Mouse (Mus musculus) CH12.LX (cell line): Measurements from ENCODE around the gene Tmem8b. TPM values are rescaled to one million over a fixed set of nuclear protein-coding genes. Genes with fewer than 3 reads are reported as not detected.

Experiments
- DNase-seq: peaks from one replicate; pipeline ENCODE4 v3.0.0-alpha.2; 2013; ENCODE audit errors: extremely low read depth
- H3K27ac ChIP-seq: 2 replicates; pipeline ENCODE4 v1.5.1; 2012; ENCODE audit warnings: low read depth, mild to moderate bottlenecking, control low read depth, moderate library complexity; ENCODE audit not compliant: insufficient read depth
- H3K27me3 ChIP-seq: replicated peaks from 2 replicates; pipeline ENCODE3; 2012; ENCODE audit warnings: inconsistent platforms
- H3K36me3 ChIP-seq, 2 experiments: replicated peaks in 1 of 2; 2 replicates each; pipeline versions ENCODE3 to v1.6.1; 2012; ENCODE audit warnings: inconsistent platforms in 1 of 2, low read length in 1 of 2, mild to moderate bottlenecking in 1 of 2, mixed read lengths in 1 of 2, moderate library complexity in 1 of 2; ENCODE audit not compliant: control insufficient read depth in 1 of 2, insufficient read depth in 1 of 2
- H3K4me1 ChIP-seq, 2 experiments: 2 replicates each; pipeline ENCODE4 v1.6.1; 2012; ENCODE audit warnings: inconsistent platforms in 1 of 2, moderate library complexity in 1 of 2; ENCODE audit not compliant: insufficient read depth in 2 of 2, control insufficient read depth in 1 of 2
- H3K4me2 ChIP-seq: 2 replicates; pipeline ENCODE4 v1.6.1; 2012; ENCODE audit warnings: low read depth, mild to moderate bottlenecking, control low read depth; ENCODE audit not compliant: poor library complexity, insufficient read depth, severe bottlenecking
- H3K4me3 ChIP-seq, 3 experiments: fragments of 150-350 bp in 1 of 3; sonication (generic) in 1 of 3; replicated peaks in 1 of 3; 2 replicates each; pipeline versions ENCODE3 to v1.5.1; 2011 to 2012; ENCODE audit warnings: low read depth in 2 of 3, low read length in 2 of 3, mild to moderate bottlenecking in 2 of 3, moderate library complexity in 2 of 3, control low read depth in 1 of 3, improper control_type of control experiment in 1 of 3, inconsistent platforms in 1 of 3, mixed read lengths in 1 of 3; ENCODE audit not compliant: poor library complexity in 1 of 3
- H3K79me2 ChIP-seq: replicated peaks from 2 replicates; pipeline ENCODE4 v1.6.1; 2012; ENCODE audit warnings: mild to moderate bottlenecking, moderate library complexity; ENCODE audit not compliant: control insufficient read depth, poor library complexity, insufficient read depth, severe bottlenecking; ENCODE audit errors: extremely low read depth
- H3K9ac ChIP-seq: 2 replicates; pipeline ENCODE4 v1.6.1; 2012; ENCODE audit warnings: low read depth, mild to moderate bottlenecking, control low read depth, moderate library complexity; ENCODE audit not compliant: insufficient read depth
- H3K9me3 ChIP-seq: replicated peaks from 2 replicates; pipeline ENCODE3; 2012; ENCODE audit warnings: low read length, inconsistent platforms, mixed read lengths
- BHLHE40 ChIP-seq: IDR thresholded peaks from 2 replicates; pipeline ENCODE4 v1.6.1; 2011; ENCODE audit warnings: mild to moderate bottlenecking, low read depth, low read length, improper control_type of control experiment
- CTCF ChIP-seq, 2 experiments: IDR thresholded peaks in 1 of 2; conservative IDR thresholded peaks in 1 of 2; 2 replicates each; pipeline ENCODE4 v1.5.1; 2011 to 2012; ENCODE audit warnings: low read depth in 2 of 2, low read length in 2 of 2, improper control_type of control experiment in 1 of 2, inconsistent platforms in 1 of 2, mild to moderate bottlenecking in 1 of 2, moderate library complexity in 1 of 2
- E2F4 ChIP-seq: IDR thresholded peaks from 2 replicates; pipeline ENCODE4 v1.6.1; 2011; ENCODE audit warnings: low read depth, low read length, improper control_type of control experiment; ENCODE audit not compliant: insufficient replicate concordance
- ETS1 ChIP-seq: conservative IDR thresholded peaks from 2 replicates; pipeline ENCODE4 v1.6.1; 2012; ENCODE audit warnings: low read depth, mild to moderate bottlenecking, inconsistent platforms, low read length, improper control_type of control experiment, moderate library complexity
- GABPA ChIP-seq: IDR thresholded peaks from 2 replicates; pipeline ENCODE4 v1.6.1; 2012; ENCODE audit warnings: low read depth, low read length, improper control_type of control experiment, inconsistent platforms; ENCODE audit not compliant: insufficient replicate concordance
- HCFC1 ChIP-seq: IDR thresholded peaks from 2 replicates; pipeline ENCODE4 v1.6.1; 2012; ENCODE audit warnings: low read depth, mild to moderate bottlenecking, inconsistent platforms, low read length, improper control_type of control experiment
- IRF4 ChIP-seq: IDR thresholded peaks from 2 replicates; pipeline ENCODE4 v1.6.1; 2014; ENCODE audit warnings: low read depth, mild to moderate bottlenecking, inconsistent platforms, low read length, improper control_type of control experiment
- JUN ChIP-seq: IDR thresholded peaks from 2 replicates; pipeline ENCODE4 v1.6.1; 2011; ENCODE audit warnings: low read depth, mild to moderate bottlenecking, low read length, improper control_type of control experiment, moderate library complexity; ENCODE audit not compliant: insufficient read depth
- MAFK ChIP-seq: IDR thresholded peaks from 2 replicates; pipeline ENCODE4 v1.6.1; 2011; ENCODE audit warnings: low read length, improper control_type of control experiment; ENCODE audit not compliant: insufficient replicate concordance
- MAX ChIP-seq: IDR thresholded peaks from 2 replicates; pipeline ENCODE4 v1.6.1; 2011; ENCODE audit warnings: low read length, improper control_type of control experiment
- MXI1 ChIP-seq: IDR thresholded peaks from 2 replicates; pipeline ENCODE4 v1.6.1; 2011; ENCODE audit warnings: mild to moderate bottlenecking, low read depth, low read length, improper control_type of control experiment
- MYC ChIP-seq: IDR thresholded peaks from 2 replicates; pipeline ENCODE4 v1.6.1; 2011; ENCODE audit warnings: low read depth, mild to moderate bottlenecking, improper control_type of control experiment, low read length
- NRF1 ChIP-seq: IDR thresholded peaks from 2 replicates; pipeline ENCODE4 v1.6.1; 2014; ENCODE audit warnings: low read depth, mild to moderate bottlenecking, inconsistent platforms, low read length, improper control_type of control experiment, moderate library complexity
- PAX5 ChIP-seq: IDR thresholded peaks from 2 replicates; pipeline ENCODE4 v1.6.1; 2012; ENCODE audit warnings: low read length, inconsistent platforms, mixed read lengths
- POLR2A ChIP-seq: IDR thresholded peaks from 2 replicates; pipeline ENCODE4 v1.6.1; 2011; ENCODE audit warnings: low read depth, mild to moderate bottlenecking, improper control_type of control experiment, low read length
- POLR2AphosphoS2 ChIP-seq: IDR thresholded peaks from 2 replicates; pipeline ENCODE4 v1.6.1; 2011; ENCODE audit warnings: low read depth, low read length, improper control_type of control experiment
- RCOR1 ChIP-seq: conservative IDR thresholded peaks from 2 replicates; pipeline ENCODE4 v1.6.1; 2012; ENCODE audit warnings: low read depth, mild to moderate bottlenecking, inconsistent platforms, low read length, improper control_type of control experiment
- SIN3A ChIP-seq: IDR thresholded peaks from 2 replicates; pipeline ENCODE4 v1.6.1; 2012; ENCODE audit warnings: low read length, improper control_type of control experiment, inconsistent platforms
- SMC3 ChIP-seq: IDR thresholded peaks from 2 replicates; pipeline ENCODE4 v1.6.1; 2011; ENCODE audit warnings: low read depth, low read length, improper control_type of control experiment
- TBP ChIP-seq: conservative IDR thresholded peaks from 2 replicates; pipeline ENCODE4 v1.6.1; 2011; ENCODE audit warnings: low read depth, low read length, improper control_type of control experiment
- UBTF ChIP-seq: IDR thresholded peaks from 2 replicates; pipeline ENCODE4 v1.6.1; 2012; ENCODE audit warnings: low read depth, mild to moderate bottlenecking, inconsistent platforms, low read length, improper control_type of control experiment, moderate library complexity
- USF1 ChIP-seq: IDR thresholded peaks from 2 replicates; pipeline ENCODE4 v1.6.1; 2014; ENCODE audit warnings: low read depth, mild to moderate bottlenecking, inconsistent platforms, low read length, improper control_type of control experiment
- USF2 ChIP-seq: conservative IDR thresholded peaks from 2 replicates; pipeline ENCODE4 v1.6.1; 2011; ENCODE audit warnings: low read depth, low read length, improper control_type of control experiment
- ZC3H11A ChIP-seq: IDR thresholded peaks from 2 replicates; pipeline ENCODE4 v1.6.1; 2012; ENCODE audit warnings: low read depth, mild to moderate bottlenecking, inconsistent platforms, low read length, improper control_type of control experiment
- ZNF384 ChIP-seq: IDR thresholded peaks from 2 replicates; pipeline ENCODE4 v1.6.1; 2012; ENCODE audit warnings: low read depth, low read length, improper control_type of control experiment, inconsistent platforms
- dilution Hi-C: fragments of 300-500 bp; cut with MboI; formaldehyde crosslinking; loops from 2 replicates; pipeline ENCODE4 v1.14.3; 2020; ENCODE audit warnings: low sequenced_read_pairs; ENCODE audit not compliant: extremely low pct_unique_long_range_greater_than_20kb, extremely low pct_ligation_motif_present
- in situ Hi-C: fragments of 300-500 bp; cut with MboI; formaldehyde crosslinking; loops from 3 replicates; pipeline ENCODE4 v1.14.3; 2019; ENCODE audit warnings: low sequenced_read_pairs, low pct_ligation_motif_present, low pct_unique_long_range_greater_than_20kb, mixed read lengths
- polyA plus RNA-seq: library from polyadenylated mRNA; unstranded; fragments of >175 nt; gene quantifications from 2 replicates; pipeline ENCODE4 v1.2.1, GENCODE M21; 2012; ENCODE audit warnings: low read depth; ENCODE audit not compliant: insufficient read length
- total RNA-seq, 2 experiments: library from RNA; depleted of rRNA; stranded (reverse); fragments of 300-350 nt in 1 of 2; fragments of >200 nt in 1 of 2; gene quantifications; 2 replicates each; pipeline ENCODE4 v1.2.3; 2012 to 2014

Gene Tmem8b
- total and polyA plus RNA-seq, 3 experiments, result 0.26 to 0.47 TPM; not detected in 1

DNA sequence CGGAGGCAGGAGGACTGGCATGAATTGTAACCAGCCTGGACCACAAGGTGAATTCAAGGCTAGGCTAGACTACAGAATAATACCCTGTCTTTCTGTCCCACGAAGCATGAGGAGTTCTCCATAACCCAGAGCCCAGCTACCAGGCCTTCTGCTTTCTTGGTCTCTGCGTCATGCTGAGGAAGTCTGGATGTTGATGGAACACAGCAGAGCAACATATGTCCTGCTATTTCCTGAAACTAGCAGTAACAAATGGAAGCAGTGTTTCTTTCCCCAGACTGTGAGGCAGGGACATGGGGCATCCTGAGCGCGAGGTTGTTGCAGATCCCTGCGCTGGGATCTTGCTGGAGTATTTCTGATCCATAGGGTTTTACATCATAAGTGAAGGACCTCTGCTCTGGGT is 9.8 kb downstream of the Tmem8b start:
- H3K27me3 ChIP-seq, result peaks cover 93% of the 10 kb centered on the region
- dilution Hi-C loops, result no loop called here
- H3K4me2 ChIP-seq, result no peak overlapping the region
- H3K9ac ChIP-seq, result no peak overlapping the region
- no peak for TF ChIP-seq USF2
- no peak for TF ChIP-seq PAX5
- no peak for TF ChIP-seq MAX
- no peak for TF ChIP-seq ETS1
- no peak for TF ChIP-seq E2F4
- TF ChIP-seq SIN3A, result no peak
- TF ChIP-seq USF1, result no peak
- no peak for TF ChIP-seq POLR2A
- no peak for TF ChIP-seq CTCF (conservative IDR thresholded peaks at IDR 0.05 in 1 of 2, IDR thresholded peaks at IDR 0.05 in 1 of 2; ENCODE audit: low read depth in 2 of 2, low read length in 2 of 2)
- no peak for TF ChIP-seq GABPA
- no peak for TF ChIP-seq RCOR1
- TF ChIP-seq IRF4, result no peak
- TF ChIP-seq, all 38 proteins: peak for 0
- H3K9me3 ChIP-seq, result no peaks in the 10 kb centered on the region
- no peak overlapping the region for H3K27ac ChIP-seq
- no peaks in the 10 kb centered on the region for H3K4me1 ChIP-seq
- no peaks in the 10 kb centered on the region for H3K36me3 ChIP-seq
- no peaks in the 10 kb centered on the region for H3K79me2 ChIP-seq
- H3K4me3 ChIP-seq, result no peak overlapping the region
- in situ Hi-C loops, result no loop called here
- DNase-seq, result no peak

DNA sequence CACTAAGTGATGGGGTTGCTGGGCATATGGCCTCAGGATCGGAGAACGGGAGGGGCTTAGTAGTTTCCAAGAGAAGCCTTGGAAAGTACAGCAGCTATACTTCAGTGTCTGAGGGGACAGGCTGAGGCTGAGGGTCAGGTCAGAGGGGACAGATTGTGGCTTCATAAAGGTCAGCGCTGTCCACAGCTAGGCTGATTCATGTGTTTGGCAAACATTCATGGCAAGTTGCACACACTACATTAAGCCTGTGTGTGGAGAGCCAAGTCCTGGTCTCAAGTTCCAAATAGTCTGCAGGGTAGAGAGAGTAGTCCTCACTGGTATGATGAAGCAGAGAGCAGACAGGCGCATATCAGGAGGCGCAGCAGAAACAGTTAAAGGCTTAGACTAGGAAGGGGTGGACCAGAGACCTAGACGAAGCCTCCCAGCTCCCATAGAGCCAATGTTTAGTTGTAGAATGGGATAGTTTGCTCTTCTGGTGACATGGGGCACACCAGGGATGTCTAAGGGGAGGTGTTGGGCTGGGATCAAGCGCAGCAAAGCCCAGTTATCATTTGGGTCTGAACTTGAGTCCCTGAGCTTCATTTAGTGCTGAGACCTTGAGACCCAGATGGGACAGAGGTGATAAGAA is 10.8 kb downstream of the Tmem8b start:
- Histone ChIP-seq H3K9ac (no peak overlapping the region), H3K4me1 (no peaks in the 10 kb centered on the region), H3K4me2 (no peak overlapping the region), H3K9me3 (no peaks in the 10 kb centered on the region), H3K27me3 (peaks cover 93% of the 10 kb centered on the region), H3K79me2 (no peaks in the 10 kb centered on the region), H3K27ac (no peak overlapping the region), H3K4me3 (no peak overlapping the region), H3K36me3 (no peaks in the 10 kb centered on the region)
- TF ChIP-seq NRF1 (no peak), GABPA (no peak), USF1 (no peak), E2F4 (no peak), ETS1 (no peak), SIN3A (no peak), CTCF (conservative IDR thresholded peaks at IDR 0.05 in 1 of 2, IDR thresholded peaks at IDR 0.05 in 1 of 2; ENCODE audit: low read depth in 2 of 2, low read length in 2 of 2) (no peak), BHLHE40 (no peak)
- dilution Hi-C loops (no loop called here), in situ Hi-C loops (no loop called here)
- no peak for DNase-seq

DNA sequence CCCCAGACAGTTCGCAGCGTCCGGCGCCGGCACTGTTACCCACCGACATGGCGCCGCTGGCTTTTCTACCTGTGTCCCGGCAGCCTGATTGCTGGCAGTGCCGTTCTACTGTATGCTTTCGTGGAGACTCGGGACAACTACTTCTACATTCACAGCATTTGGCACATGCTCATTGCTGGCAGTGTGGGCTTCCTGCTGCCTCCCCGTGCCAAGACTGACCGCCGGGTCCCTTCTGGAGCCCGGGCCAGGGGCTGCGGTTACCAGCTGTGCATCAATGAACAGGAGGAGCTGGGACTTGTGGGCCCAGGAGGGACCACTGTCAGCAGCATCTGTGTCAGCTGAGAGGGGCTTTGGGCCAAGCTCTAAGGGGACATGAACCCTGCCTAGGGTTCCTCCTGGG is 21.2 kb downstream of the Tmem8b start:
- Histone ChIP-seq H3K9ac (no peak overlapping the region), H3K4me3 (no peak overlapping the region), H3K4me1 (no peaks in the 10 kb centered on the region), H3K27me3 (peaks cover 89% of the 10 kb centered on the region), H3K36me3 (no peaks in the 10 kb centered on the region), H3K4me2 (no peak overlapping the region), H3K9me3 (no peaks in the 10 kb centered on the region), H3K79me2 (no peaks in the 10 kb centered on the region), H3K27ac (no peak overlapping the region)
- in situ Hi-C loops, result no loop called here
- no peak for DNase-seq
- dilution Hi-C loops, result no loop called here
- no peak for TF ChIP-seq SMC3
- no peak for TF ChIP-seq ZNF384
- no peak for TF ChIP-seq MAFK
- no peak for TF ChIP-seq MYC
- TF ChIP-seq ZC3H11A, result no peak
- TF ChIP-seq E2F4, result no peak
- no peak for TF ChIP-seq BHLHE40
- no peak for TF ChIP-seq SIN3A
- TF ChIP-seq MXI1, result no peak
- no peak for TF ChIP-seq TBP
- no peak for TF ChIP-seq JUN
- TF ChIP-seq PAX5, result no peak
- TF ChIP-seq UBTF, result no peak
- no peak for TF ChIP-seq POLR2AphosphoS2
- TF ChIP-seq ETS1, result no peak
- TF ChIP-seq HCFC1, result no peak
- no peak for TF ChIP-seq USF2
- no peak for TF ChIP-seq POLR2A
